Mouse (Mus musculus): Measurements from ENCODE around the gene Rfx7.

DNA sequence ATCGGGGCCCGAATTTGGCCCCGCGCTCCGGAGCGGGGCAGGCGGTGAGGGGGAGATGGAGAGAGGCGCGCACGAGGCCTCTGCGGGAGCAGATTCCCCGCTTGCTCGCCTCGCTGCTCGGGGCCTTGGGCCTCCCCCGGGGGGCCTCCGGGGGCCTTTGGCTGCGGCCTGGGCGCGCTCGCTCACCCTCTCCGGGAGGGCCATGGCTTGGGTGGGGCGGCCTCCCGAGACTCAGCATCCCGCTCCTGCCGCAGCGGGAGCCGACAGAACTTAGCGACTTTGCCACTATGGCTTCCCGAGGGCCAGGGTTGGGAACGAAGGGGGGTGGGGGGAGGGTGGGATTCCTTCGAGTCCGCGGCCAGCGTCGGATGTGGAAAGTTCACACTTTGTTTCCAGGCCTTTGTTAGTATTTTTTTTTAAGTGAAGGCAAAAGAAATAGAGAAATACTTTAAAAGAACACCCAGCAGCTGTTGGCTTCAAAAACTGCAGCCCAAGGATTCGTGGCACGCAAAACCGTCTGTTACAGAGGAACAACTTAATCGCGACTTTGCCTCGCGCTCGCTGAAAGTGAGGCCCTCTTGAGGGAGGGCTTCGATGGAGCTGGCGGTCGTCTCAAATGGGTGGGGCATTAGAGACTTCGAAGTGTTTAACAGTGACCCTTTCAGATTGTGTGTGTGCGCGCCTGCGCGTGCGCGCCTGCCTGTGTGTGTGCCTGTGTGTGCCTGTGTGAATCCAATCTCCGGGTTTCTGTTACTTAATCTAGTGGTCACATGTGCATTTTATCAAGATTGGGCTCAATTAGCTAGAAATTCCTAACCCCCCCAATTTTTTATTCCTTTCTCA, 130.9 kb downstream of the Rfx7 start:
- TF ChIP-seq CTCF (IDR thresholded peaks at IDR 0.05; ENCODE audit: borderline replicate concordance, control insufficient read depth, extremely low read depth, insufficient read depth, low read length, poor library complexity) (no peak), POLR2A (IDR thresholded peaks at IDR 0.05; ENCODE audit: control insufficient read depth, extremely low read depth, insufficient read depth, low read length, poor library complexity) (no peak)

Measured in thymus, adult 2 months (tissue).